Mouse (Mus musculus) lung, postnatal 36 days (tissue): ENCODE measurements around the gene Efcab5.
"Not testable (repeated sequence)": the region's sequence is repeated elsewhere in the genome, so short reads cannot be mapped to it uniquely, and the experiment has no call there.

Experiments
- DNase-seq: peaks from one replicate; pipeline ENCODE4 v3.0.0; 2022; ENCODE audit warnings: mixed read lengths

Gene Efcab5

GRCm38 (mm10) chr11:77174531-77174930, 14.2 kb downstream of the Efcab5 start:
- DNase-seq: no peak

DNA sequence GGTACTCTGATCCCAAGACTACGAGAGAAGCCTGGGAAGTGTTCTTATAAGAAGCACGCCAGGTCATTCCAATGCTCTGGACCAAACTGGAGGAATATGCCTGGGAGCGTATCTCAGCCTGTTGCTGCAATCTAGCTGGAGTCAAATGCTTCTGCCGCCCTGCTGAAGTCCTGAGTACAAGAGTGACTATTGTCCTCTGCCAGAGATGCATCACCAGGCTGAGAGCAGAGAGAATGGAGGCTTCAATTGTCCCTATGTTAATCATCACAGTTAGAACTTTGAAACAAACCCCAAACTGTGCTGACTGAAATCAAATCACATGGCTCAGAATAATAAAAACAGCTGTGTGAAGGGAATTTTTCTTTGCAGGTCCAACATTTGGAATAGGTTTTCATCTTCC, 15.0 kb downstream of the Efcab5 start:
- no peak for DNase-seq

- no peak for DNase-seq
These were observed 28.0 kb downstream of the Efcab5 start for GRCm38 (mm10) chr11:77160744-77161143.

- DNase-seq: peak; percentile 34
These were observed 28.4 kb downstream of the Efcab5 start for GRCm38 (mm10) chr11:77160341-77160740.

- no peak for DNase-seq
These were observed 34.6 kb downstream of the Efcab5 start for GRCm38 (mm10) chr11:77154214-77154613.

- no peak for DNase-seq
These were observed 38.0 kb downstream of the Efcab5 start for GRCm38 (mm10) chr11:77150806-77151205.

- DNase-seq: peak; percentile 7
These were observed 38.8 kb downstream of the Efcab5 start for GRCm38 (mm10) chr11:77149783-77150630.

- DNase-seq: no peak
These were observed 40.0 kb downstream of the Efcab5 start for GRCm38 (mm10) chr11:77148774-77149173.

GRCm38 (mm10) chr11:77147753-77148152, 41.0 kb downstream of the Efcab5 start:
- no peak for DNase-seq

DNA sequence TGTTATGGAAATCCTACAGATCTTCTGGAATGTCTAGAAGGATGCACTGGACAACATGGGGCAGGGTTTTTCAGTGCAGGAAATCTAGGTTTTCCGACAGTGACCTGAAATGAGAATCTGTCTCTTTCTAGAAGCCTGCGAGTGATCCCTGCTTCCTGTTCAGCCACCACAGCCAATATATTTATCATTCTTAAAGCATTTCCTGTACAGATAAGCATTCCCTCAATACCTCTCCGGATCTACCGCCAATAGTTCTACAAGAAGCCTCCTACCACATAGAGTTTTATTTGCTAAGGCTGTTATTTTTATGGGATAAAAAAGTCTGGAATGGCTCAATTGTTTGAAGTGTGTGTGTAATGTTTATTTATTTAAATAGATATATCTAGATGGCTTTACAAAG, 43.3 kb downstream of the Efcab5 start:
- no peak for DNase-seq

DNA sequence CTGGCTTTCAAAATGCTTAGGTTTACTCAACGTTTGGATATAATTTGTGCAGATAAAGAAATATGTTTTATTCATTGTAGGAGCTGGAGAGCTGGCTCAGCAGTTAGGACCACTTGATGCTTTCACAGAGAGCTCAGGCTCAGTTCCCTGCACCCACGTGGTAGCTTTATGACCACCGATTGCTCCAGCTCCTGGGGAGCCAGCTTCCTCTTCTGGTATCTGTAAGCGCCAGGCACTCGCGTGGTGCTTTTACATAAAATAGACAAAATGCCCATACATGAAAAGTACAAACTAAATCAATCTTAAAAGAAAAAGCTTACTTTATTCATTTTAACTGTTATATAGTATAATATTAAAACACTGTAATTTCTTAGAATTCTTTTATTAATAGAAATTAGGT, 46.8 kb downstream of the Efcab5 start:
- peak; percentile 15 for DNase-seq

DNA sequence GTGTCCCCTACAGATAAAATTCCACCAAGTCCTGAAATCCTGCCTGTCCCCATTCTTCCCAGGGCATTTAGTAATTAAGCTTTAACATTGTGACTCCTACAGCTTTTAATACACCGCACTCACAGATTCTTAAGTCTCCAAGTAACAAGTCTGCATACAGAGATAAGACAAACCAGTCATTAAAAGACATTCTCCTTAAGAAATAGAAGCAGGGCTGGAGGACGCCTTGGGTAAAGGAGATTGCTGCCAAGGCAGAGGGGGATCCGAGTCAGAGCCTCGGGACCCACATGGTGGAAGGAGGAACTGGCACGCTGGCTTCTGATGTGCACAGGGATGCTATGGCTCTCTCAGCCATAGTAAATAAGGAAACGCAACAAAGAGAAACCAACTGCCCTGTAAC, 48.8 kb downstream of the Efcab5 start:
- no peak for DNase-seq

DNA sequence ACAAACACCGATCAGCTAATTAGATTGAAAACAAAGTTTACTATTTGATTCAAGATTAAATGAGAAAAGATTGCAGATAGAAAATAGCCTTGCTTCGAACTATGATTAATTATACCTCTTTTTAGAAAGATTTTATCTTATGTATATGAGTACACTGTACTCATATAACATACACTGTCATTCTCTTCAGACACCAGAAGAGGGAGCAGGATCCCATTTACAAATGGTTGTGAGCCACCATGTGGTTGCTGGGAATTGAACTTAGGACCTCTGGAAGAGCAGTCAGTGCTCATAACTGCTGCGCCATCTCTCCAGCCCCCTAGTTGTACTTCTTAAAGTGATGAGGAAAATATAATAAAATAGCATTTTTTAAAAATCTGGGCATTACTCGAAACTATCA, 55.3 kb downstream of the Efcab5 start:
- no peak for DNase-seq

DNA sequence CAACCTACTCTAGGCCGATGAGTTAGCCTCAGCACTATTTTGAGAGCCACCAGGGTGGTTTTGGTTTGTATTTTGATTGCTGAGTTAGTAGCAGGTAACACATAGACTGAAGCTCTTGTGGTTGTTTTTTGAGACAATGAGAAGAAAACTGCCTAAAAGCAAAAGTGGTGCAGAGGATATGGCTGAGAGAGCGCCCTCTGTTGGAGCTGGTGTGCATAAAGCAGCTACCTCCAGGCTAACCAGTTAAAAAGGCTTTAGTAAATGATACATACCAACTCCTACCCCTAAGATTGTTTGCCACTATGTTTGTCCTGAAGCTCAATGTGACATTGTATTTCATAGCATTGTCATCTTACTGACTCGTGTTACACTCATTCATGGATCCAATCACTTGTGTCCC, 56.2 kb downstream of the Efcab5 start:
- peak; percentile 52 for DNase-seq

DNA sequence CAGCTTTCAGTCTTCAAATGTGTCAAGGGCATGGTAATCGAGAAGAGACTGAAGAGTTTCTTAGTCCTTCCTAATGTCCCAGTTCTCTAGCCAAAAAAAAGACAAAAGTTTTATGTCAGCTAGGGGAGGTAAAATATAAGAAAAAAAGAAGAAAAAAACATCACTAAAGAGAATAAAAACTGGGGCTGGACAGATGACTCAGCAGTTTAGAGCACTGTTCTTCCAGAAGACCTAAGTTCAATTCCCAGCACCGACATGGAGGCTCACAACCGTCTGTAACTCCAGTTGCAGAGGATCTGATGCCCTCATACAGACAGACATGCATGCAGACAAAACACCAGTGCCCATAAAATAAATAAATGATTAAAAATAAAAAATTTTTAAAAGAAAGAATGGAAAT, 60.2 kb downstream of the Efcab5 start:
- no peak for DNase-seq

DNA sequence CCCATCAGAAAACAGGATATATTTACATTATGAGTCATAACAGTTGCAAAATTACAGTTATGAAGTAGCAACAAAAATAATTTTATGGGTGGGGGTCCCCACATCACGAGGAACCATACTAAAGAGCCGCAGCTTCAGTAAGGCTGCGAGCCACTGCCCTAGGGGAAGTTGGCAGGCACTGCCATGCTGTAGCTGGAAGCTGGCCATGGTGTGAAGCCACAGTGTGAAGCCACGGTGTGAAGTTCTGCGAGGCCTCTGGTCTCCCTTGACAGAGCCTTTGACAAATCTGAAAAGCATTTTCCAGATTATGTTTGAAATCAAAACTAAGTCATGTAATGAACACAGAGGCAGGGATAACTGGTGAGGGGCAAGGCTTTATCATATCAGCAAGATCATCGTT, 77.6 kb downstream of the Efcab5 start:
- no peak for DNase-seq

- DNase-seq: no peak
These were observed 80.3 kb downstream of the Efcab5 start for GRCm38 (mm10) chr11:77108442-77108841.

GRCm38 (mm10) chr11:77107872-77108271, 80.9 kb downstream of the Efcab5 start:
- not testable (repeated sequence) for DNase-seq

DNA sequence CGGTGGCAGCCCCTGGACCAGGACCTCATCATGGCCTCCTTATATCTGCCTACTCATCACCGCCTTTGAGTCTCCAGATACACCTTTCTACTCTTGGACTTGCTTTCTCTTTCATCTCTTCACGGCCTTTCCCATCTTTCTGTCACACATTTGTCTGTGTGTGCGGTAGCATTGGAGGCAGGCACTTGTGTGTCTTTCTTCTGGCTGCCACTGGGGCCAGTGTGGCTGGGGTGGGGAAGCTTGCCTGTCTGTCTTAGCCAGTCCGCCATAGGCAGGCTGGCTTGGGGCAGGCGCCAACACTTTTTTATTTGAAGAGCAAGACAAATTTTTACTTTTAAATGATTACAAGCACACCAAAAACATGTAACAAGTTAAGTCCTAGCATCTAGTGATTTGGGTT, 81.8 kb downstream of the Efcab5 start:
- no peak for DNase-seq

DNA sequence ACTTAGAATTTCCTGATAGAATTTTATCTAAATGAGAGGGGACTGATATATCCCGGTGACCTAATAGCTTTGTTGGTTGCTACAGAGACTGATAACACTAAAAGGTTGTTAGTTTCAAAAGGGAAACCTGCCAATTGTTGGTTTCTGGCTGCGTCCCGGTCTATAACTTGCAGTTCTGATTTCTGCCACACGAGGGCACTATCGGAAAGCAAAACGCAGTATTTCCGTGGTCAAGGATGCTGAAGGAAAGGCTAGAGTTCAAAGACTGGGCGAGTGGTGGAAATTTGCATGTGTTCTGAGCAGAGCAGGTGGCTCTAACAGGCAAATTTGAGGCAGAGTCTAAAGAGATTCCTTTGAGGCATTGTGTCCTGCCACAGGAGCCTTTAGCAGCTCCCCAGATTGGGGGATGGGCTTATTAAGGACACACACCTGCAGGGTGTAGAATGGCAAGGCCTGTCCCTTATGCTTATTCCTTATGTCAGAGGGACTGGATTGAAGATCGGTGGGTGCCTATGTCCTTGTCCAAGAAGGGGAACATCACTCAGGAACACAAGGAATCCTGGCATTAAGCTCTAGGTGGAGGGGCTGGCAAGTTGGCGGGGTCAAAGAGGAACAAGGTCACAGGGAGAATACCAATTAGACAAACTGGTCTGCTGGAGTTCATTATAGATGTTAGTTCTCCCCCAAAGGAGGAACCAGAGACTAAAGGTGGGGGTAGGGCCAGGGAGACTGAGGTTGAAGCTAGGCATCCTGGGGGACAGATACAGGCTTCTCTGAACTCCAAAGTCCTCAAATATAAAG, 88.4 kb downstream of the Efcab5 start:
- peak; percentile 90 for DNase-seq

- peak; percentile 26 for DNase-seq
These were observed 90.3 kb downstream of the Efcab5 start for GRCm38 (mm10) chr11:77098332-77098972.

GRCm38 (mm10) chr11:77096991-77097390, 91.8 kb downstream of the Efcab5 start:
- no peak for DNase-seq

DNA sequence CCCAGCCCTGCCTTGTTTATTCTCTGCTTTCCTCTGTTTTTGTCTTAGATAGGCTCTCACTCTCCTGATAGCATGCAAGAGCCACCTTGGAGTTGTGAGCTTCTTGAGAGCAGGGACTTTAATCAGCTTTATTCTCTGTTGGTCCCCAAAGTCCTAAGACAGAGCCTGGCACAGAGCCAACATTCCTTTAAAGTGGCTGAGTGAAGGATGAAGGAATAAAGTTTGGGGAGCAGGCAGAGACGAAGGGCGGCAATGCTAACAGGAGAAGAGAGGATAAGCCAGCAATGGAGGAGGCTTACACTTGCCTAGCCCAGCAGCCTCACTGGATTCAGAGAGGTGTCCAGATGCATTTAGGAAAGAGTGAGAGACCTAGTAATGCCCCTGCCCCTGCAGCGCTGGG, 92.2 kb downstream of the Efcab5 start:
- DNase-seq: peak; percentile 11

DNA sequence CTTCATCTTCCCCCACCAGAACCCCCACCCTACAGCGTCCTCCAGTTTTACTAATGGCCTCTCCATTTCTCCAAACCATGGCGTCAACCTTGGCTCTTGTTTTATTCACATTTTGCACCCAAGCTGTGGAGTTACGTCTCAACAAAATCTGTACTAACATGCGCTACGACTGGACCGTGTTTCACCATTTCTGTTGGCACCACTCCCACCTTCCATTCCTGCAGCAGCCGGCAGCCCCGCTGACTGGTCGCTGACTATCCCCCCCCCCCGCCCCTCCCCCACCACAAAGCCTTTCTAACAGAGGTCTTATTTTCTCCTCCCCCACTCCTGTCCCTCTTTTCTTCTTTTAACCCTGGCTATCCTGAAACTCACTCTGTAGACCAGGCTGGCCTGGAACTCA, 93.6 kb downstream of the Efcab5 start:
- peak; percentile 28 for DNase-seq
